Mouse (Mus musculus) layer of hippocampus, adult 9-11 months (tissue): ENCODE data around the gene Meis2.

Source experiments
- DNase-seq: peaks from one replicate; pipeline ENCODE4 v3.0.0; 2022

Gene Meis2

GRCm38 (mm10) chr2:115936786-115937185 lies 128.9 kb downstream of the Meis2 start:
- DNase-seq, result no peak

GRCm38 (mm10) chr2:115934299-115934698 lies 131.3 kb downstream of the Meis2 start:
- no peak for DNase-seq

- no peak for DNase-seq
Observed at GRCm38 (mm10) chr2:115933259-115933658, 132.4 kb downstream of the Meis2 start.

GRCm38 (mm10) chr2:115925744-115926143 lies 139.9 kb downstream of the Meis2 start:
- no peak for DNase-seq

- DNase-seq, result no peak
Observed at GRCm38 (mm10) chr2:115924472-115924871, 141.2 kb downstream of the Meis2 start.

- no peak for DNase-seq
Observed at GRCm38 (mm10) chr2:115923247-115923646, 142.4 kb downstream of the Meis2 start.

- no peak for DNase-seq
Observed at GRCm38 (mm10) chr2:115921687-115922086, 144.0 kb downstream of the Meis2 start.

GRCm38 (mm10) chr2:115920336-115920951 lies 145.2 kb downstream of the Meis2 start:
- DNase-seq, result no peak

GRCm38 (mm10) chr2:115919141-115920071 lies 146.2 kb downstream of the Meis2 start:
- DNase-seq, result no peak

GRCm38 (mm10) chr2:115918561-115918960 lies 147.1 kb downstream of the Meis2 start:
- no peak for DNase-seq

GRCm38 (mm10) chr2:115914539-115914938 lies 151.1 kb downstream of the Meis2 start:
- no peak for DNase-seq

- no peak for DNase-seq
Observed at GRCm38 (mm10) chr2:115912948-115913529, 152.6 kb downstream of the Meis2 start.

GRCm38 (mm10) chr2:115911913-115912642 lies 153.6 kb downstream of the Meis2 start:
- no peak for DNase-seq

GRCm38 (mm10) chr2:115910217-115910616 lies 155.4 kb downstream of the Meis2 start:
- DNase-seq, result no peak

GRCm38 (mm10) chr2:115901007-115901406 lies 164.6 kb downstream of the Meis2 start:
- DNase-seq, result no peak

- no peak for DNase-seq
Observed at GRCm38 (mm10) chr2:115897559-115897958, 168.1 kb downstream of the Meis2 start.

GRCm38 (mm10) chr2:115897001-115897400 lies 168.6 kb downstream of the Meis2 start:
- DNase-seq, result no peak

GRCm38 (mm10) chr2:115895717-115896116 lies 169.9 kb downstream of the Meis2 start:
- no peak for DNase-seq

- DNase-seq, result no peak
Observed at GRCm38 (mm10) chr2:115895256-115895655, 170.4 kb downstream of the Meis2 start.

GRCm38 (mm10) chr2:115893113-115893512 lies 172.5 kb downstream of the Meis2 start:
- DNase-seq, result no peak

- no peak for DNase-seq
Observed at GRCm38 (mm10) chr2:115890715-115891114, 174.9 kb downstream of the Meis2 start.

GRCm38 (mm10) chr2:115890030-115890429 lies 175.6 kb downstream of the Meis2 start:
- DNase-seq, result no peak

GRCm38 (mm10) chr2:115889212-115889611 lies 176.4 kb downstream of the Meis2 start:
- no peak for DNase-seq
